Mouse (Mus musculus): Measurements from ENCODE around the gene Abhd12.
"Not testable (repeated sequence)": the region's sequence is repeated elsewhere in the genome, so short reads cannot be mapped to it uniquely, and the experiment has no call there.

Gene Abhd12

GRCm38 (mm10) chr2:150910295-150910881, 5.8 kb upstream of the Abhd12 start:
- DNase-seq (ENCODE audit: low read depth in 1 of 2, low spot score in 2 of 2): no peak

GRCm38 (mm10) chr2:150909429-150910039, 5.0 kb upstream of the Abhd12 start:
- peak; percentile 84 to 93 for DNase-seq (ENCODE audit: low read depth in 1 of 2, low spot score in 2 of 2)

- not testable (repeated sequence) for DNase-seq (ENCODE audit: low read depth in 1 of 2, low spot score in 2 of 2)
Measured at GRCm38 (mm10) chr2:150908881-150909280, 4.3 kb upstream of the Abhd12 start.

- DNase-seq (ENCODE audit: low read depth in 1 of 2, low spot score in 2 of 2): no peak
Measured at GRCm38 (mm10) chr2:150904936-150905450, 452 bp upstream of the Abhd12 start, which contains the start of gene Gins1. Gins1 (plus strand) TSS chr2:150905400.

- no peak for DNase-seq (ENCODE audit: low read depth in 1 of 2, low spot score in 2 of 2)
Measured at GRCm38 (mm10) chr2:150902347-150902746, 2.2 kb downstream of the Abhd12 start.

- DNase-seq (ENCODE audit: low read depth in 1 of 2, low spot score in 2 of 2): no peak
Measured at GRCm38 (mm10) chr2:150900341-150900740, 4.2 kb downstream of the Abhd12 start.

GRCm38 (mm10) chr2:150895691-150896252, 8.8 kb downstream of the Abhd12 start:
- DNase-seq (ENCODE audit: low read depth in 1 of 2, low spot score in 2 of 2): peak in 1 of 2 experiments; percentile 19

GRCm38 (mm10) chr2:150894617-150895267, 9.8 kb downstream of the Abhd12 start:
- no peak for DNase-seq (ENCODE audit: low read depth in 1 of 2, low spot score in 2 of 2)

- DNase-seq (ENCODE audit: low read depth in 1 of 2, low spot score in 2 of 2): no peak
Measured at GRCm38 (mm10) chr2:150887370-150887769, 17.2 kb downstream of the Abhd12 start.

GRCm38 (mm10) chr2:150886315-150886714, 18.2 kb downstream of the Abhd12 start:
- no peak for DNase-seq (ENCODE audit: low read depth in 1 of 2, low spot score in 2 of 2)

GRCm38 (mm10) chr2:150885814-150886213, 18.7 kb downstream of the Abhd12 start:
- DNase-seq (ENCODE audit: low read depth in 1 of 2, low spot score in 2 of 2): no peak

- no peak for DNase-seq (ENCODE audit: low read depth in 1 of 2, low spot score in 2 of 2)
Measured at GRCm38 (mm10) chr2:150884779-150885110, 19.8 kb downstream of the Abhd12 start.

- no peak for DNase-seq (ENCODE audit: low read depth in 1 of 2, low spot score in 2 of 2)
Measured at GRCm38 (mm10) chr2:150884075-150884778, 20.3 kb downstream of the Abhd12 start.

- no peak for DNase-seq (ENCODE audit: low read depth in 1 of 2, low spot score in 2 of 2)
Measured at GRCm38 (mm10) chr2:150877561-150877960, 27.0 kb downstream of the Abhd12 start.

- no peak for DNase-seq (ENCODE audit: low read depth in 1 of 2, low spot score in 2 of 2)
Measured at GRCm38 (mm10) chr2:150875226-150875625, 29.3 kb downstream of the Abhd12 start.

GRCm38 (mm10) chr2:150874508-150874907, 30.0 kb downstream of the Abhd12 start:
- no peak for DNase-seq (ENCODE audit: low read depth in 1 of 2, low spot score in 2 of 2)

- no peak for DNase-seq (ENCODE audit: low read depth in 1 of 2, low spot score in 2 of 2)
Measured at GRCm38 (mm10) chr2:150869446-150869845, 35.1 kb downstream of the Abhd12 start.

GRCm38 (mm10) chr2:150867021-150867420, 37.5 kb downstream of the Abhd12 start:
- DNase-seq (ENCODE audit: low read depth in 1 of 2, low spot score in 2 of 2): no peak

GRCm38 (mm10) chr2:150861128-150861527, 43.4 kb downstream of the Abhd12 start:
- no peak for DNase-seq (ENCODE audit: low read depth in 1 of 2, low spot score in 2 of 2)

- DNase-seq (ENCODE audit: low read depth in 1 of 2, low spot score in 2 of 2): no peak
Measured at GRCm38 (mm10) chr2:150859709-150860470, 44.7 kb downstream of the Abhd12 start.

Measured in monocyte, adult 2 months (primary cell).